Mouse (Mus musculus): ENCODE data around the gene Cabp2. TPM values are rescaled to one million over a fixed set of nuclear protein-coding genes. Genes with fewer than 3 reads are reported as not detected.
"Not testable (repeated sequence)": the region's sequence is repeated elsewhere in the genome, so short reads cannot be mapped to it uniquely, and the experiment has no call there.

The Cabp2 gene
- total and polyA plus RNA-seq, 3 experiments: not detected

DNA sequence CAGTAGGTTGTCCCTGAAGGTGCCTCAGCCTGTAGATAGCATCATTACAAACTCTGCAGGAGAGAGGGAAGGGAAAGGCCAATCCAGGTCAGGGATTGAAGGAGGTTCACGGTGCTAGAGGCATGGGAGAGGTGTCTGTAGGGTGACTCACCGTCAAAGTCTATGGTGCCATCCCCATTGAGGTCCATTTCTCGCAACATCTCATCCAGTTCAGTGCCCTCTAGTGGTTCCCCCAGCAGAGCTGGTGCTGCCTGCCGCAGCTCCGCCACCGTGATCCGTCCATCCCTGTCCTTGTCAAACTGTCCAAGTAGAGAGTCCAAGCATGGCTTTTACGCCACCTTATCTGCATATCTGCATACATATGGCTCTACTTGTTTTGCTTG is 54.6 kb downstream of the Cabp2 start:
- peak; percentile 60 for TF ChIP-seq CTCF (IDR thresholded peaks at IDR 0.05)
- intact Hi-C loops (cut with DNase I): not testable (repeated sequence)
- 17% methylated on average over 8 of the region's 8 CpGs for whole genome bisulfite sequencing

DNA sequence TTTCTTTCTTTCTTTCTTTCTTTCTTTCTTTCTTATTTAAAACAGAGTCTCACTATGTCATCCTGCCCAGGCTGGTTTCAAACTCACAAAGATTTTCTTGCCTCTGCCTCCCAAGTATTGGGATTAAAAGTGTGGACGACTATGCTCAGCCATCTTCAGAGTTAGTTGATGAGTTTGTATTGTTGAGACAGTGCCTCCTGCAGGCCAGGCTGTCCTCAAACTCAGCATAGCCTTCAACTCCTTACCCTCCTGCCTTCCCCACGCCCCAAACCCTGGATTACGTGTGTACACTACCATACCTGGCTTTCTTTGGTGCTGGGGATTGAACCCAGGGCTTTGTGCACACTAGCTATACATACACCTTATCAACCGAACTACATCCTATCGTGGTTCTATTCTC is 55.1 kb downstream of the Cabp2 start:
- WGBS: 82% methylated on average over 5 of the region's 5 CpGs
- no peak for DNase-seq
- intact Hi-C loops (cut with DNase I): no loop called here

More for the DNA sequence above, 54.6 kb downstream of the Cabp2 start:
- H3K9ac ChIP-seq (ENCODE audit: low read depth, low read length); H3K4me1 ChIP-seq (ENCODE audit: control insufficient read depth, insufficient read depth, low read length); H3K27ac ChIP-seq; H3K4me3 ChIP-seq; H3K36me3 ChIP-seq (ENCODE audit: control insufficient read depth, insufficient read depth, low read length); H3K27me3 ChIP-seq (ENCODE audit: control insufficient read depth, insufficient read depth, low read length); DNase-seq; H3K79me2 ChIP-seq (replicated peaks; ENCODE audit: control insufficient read depth, insufficient read depth, low read length): not testable (repeated sequence)

More for the DNA sequence above, 55.1 kb downstream of the Cabp2 start:
- Histone ChIP-seq H3K79me2 (replicated peaks; ENCODE audit: control insufficient read depth, insufficient read depth, low read length) (no peaks in the 10 kb centered on the region), H3K4me3 (no peak overlapping the region), H3K27me3 (ENCODE audit: control insufficient read depth, insufficient read depth, low read length) (no peaks in the 10 kb centered on the region), H3K36me3 (ENCODE audit: control insufficient read depth, insufficient read depth, low read length) (no peaks in the 10 kb centered on the region), H3K9ac (ENCODE audit: low read depth, low read length) (no peak overlapping the region), H3K4me1 (ENCODE audit: control insufficient read depth, insufficient read depth, low read length) (no peaks in the 10 kb centered on the region), H3K27ac (no peak overlapping the region)
- TF ChIP-seq CTCF (IDR thresholded peaks at IDR 0.05): no peak
- no peak for TF ChIP-seq POLR2A (IDR thresholded peaks at IDR 0.05; ENCODE audit: insufficient read depth, low read depth, low read length)
- no peak for TF ChIP-seq EP300 (IDR thresholded peaks at IDR 0.05; ENCODE audit: insufficient read depth, low read depth, low read length)

Other genes with a start within 250 kb of the Cabp2 start
Only the 30 nearest of the 34 such genes appear.
- 10 to 100 TPM in 1 of 2 experiments, 1 to 10 TPM in 1; 7.4 to 12.4 TPM for gene Tcirg1, start 174.4 kb upstream of the Cabp2 start, total RNA-seq (2021)
- gene Tcirg1, start 174.4 kb upstream of the Cabp2 start, polyA plus RNA-seq (2012; rRNA removed): 47.7 and 50.5 TPM in 2 replicates
- 100 to 1,000 TPM; 438 to 511 TPM for gene Ndufs8, start 168.8 kb upstream of the Cabp2 start, total RNA-seq (2021)
- 761 and 809 TPM in 2 replicates for gene Ndufs8, start 168.8 kb upstream of the Cabp2 start, polyA plus RNA-seq (2012; rRNA removed)
- 1 to 10 TPM; 1.6 to 1.7 TPM for gene Aldh3b1, start 151.8 kb upstream of the Cabp2 start, total RNA-seq (2021)
- gene Aldh3b1, start 151.8 kb upstream of the Cabp2 start, polyA plus RNA-seq (2012; rRNA removed): 3.1 and 4.8 TPM in 2 replicates
- gene Unc93b1, start 146.4 kb upstream of the Cabp2 start, total RNA-seq (2021): 10 to 100 TPM; 17.5 to 18.3 TPM
- 38.1 and 45.5 TPM in 2 replicates for gene Unc93b1, start 146.4 kb upstream of the Cabp2 start, polyA plus RNA-seq (2012; rRNA removed)
- under 1 TPM; 0.39 to 0.61 TPM for gene Aldh3b3, start 122.9 kb upstream of the Cabp2 start, total RNA-seq (2021)
- 2.8 and 5.4 TPM in 2 replicates for gene Aldh3b3, start 122.9 kb upstream of the Cabp2 start, polyA plus RNA-seq (2012; rRNA removed)
- gene Aldh3b2, start 109.2 kb upstream of the Cabp2 start, total RNA-seq (2021): under 1 TPM; 0.18 to 0.26 TPM
- gene Aldh3b2, start 109.2 kb upstream of the Cabp2 start, polyA plus RNA-seq (2012; rRNA removed): 0.91 and 1.6 TPM in 2 replicates
- 10 to 100 TPM; 21.5 to 28.0 TPM for gene Acy3, start 95.0 kb upstream of the Cabp2 start, total RNA-seq (2021)
- 68.7 and 89.9 TPM in 2 replicates for gene Acy3, start 95.0 kb upstream of the Cabp2 start, polyA plus RNA-seq (2012; rRNA removed)
- not detected for gene Tbx10, start 88.8 kb upstream of the Cabp2 start, total RNA-seq (2021)
- 0.14 TPM in 1 of 2 replicates, not detected in the other for gene Tbx10, start 88.8 kb upstream of the Cabp2 start, polyA plus RNA-seq (2012; rRNA removed)
- gene Nudt8, start 81.0 kb upstream of the Cabp2 start, total RNA-seq (2021): 100 to 1,000 TPM; 136 to 149 TPM
- gene Nudt8, start 81.0 kb upstream of the Cabp2 start, polyA plus RNA-seq (2012; rRNA removed): 46.4 and 61.9 TPM in 2 replicates
- 1 to 10 TPM; 1.0 to 1.7 TPM for gene Gm49405, start 81.0 kb upstream of the Cabp2 start, total RNA-seq (2021)
- 11.0 TPM in 2 replicates for gene Gm49405, start 81.0 kb upstream of the Cabp2 start, polyA plus RNA-seq (2012; rRNA removed)
- gene Doc2g, start 78.3 kb upstream of the Cabp2 start, total RNA-seq (2021): 100 to 1,000 TPM; 193 to 236 TPM
- 432 and 597 TPM in 2 replicates for gene Doc2g, start 78.3 kb upstream of the Cabp2 start, polyA plus RNA-seq (2012; rRNA removed)
- gene Ndufv1, start 68.8 kb upstream of the Cabp2 start, total RNA-seq (2021): 1,000 to 10,000 TPM; 1,031 to 1,231 TPM
- gene Ndufv1, start 68.8 kb upstream of the Cabp2 start, polyA plus RNA-seq (2012; rRNA removed): 1,078 and 1,145 TPM in 2 replicates
- gene Gstp1, start 43.6 kb upstream of the Cabp2 start, total RNA-seq (2021): 100 to 1,000 TPM; 356 to 371 TPM
- 480 and 490 TPM in 2 replicates for gene Gstp1, start 43.6 kb upstream of the Cabp2 start, polyA plus RNA-seq (2012; rRNA removed)
- gene Gstp2, start 35.6 kb upstream of the Cabp2 start, total RNA-seq (2021): 100 to 1,000 TPM; 121 to 137 TPM
- gene Gstp2, start 35.6 kb upstream of the Cabp2 start, polyA plus RNA-seq (2012; rRNA removed): 38.3 and 58.2 TPM in 2 replicates
- gene Gstp3, start 22.0 kb upstream of the Cabp2 start, total RNA-seq (2021): not detected
- gene Gstp3, start 22.0 kb upstream of the Cabp2 start, polyA plus RNA-seq (2012; rRNA removed): 1.1 TPM in 1 of 2 replicates, not detected in the other
- gene Cdk2ap2, start 15.6 kb downstream of the Cabp2 start, total RNA-seq (2021): 10 to 100 TPM; 39.9 to 43.2 TPM
- 81.3 and 85.3 TPM in 2 replicates for gene Cdk2ap2, start 15.6 kb downstream of the Cabp2 start, polyA plus RNA-seq (2012; rRNA removed)
- gene Pitpnm1, start 18.4 kb downstream of the Cabp2 start, total RNA-seq (2021): 10 to 100 TPM; 18.1 to 19.9 TPM
- gene Pitpnm1, start 18.4 kb downstream of the Cabp2 start, polyA plus RNA-seq (2012; rRNA removed): 43.6 and 49.9 TPM in 2 replicates
- gene Aip, start 44.3 kb downstream of the Cabp2 start, total RNA-seq (2021): 10 to 100 TPM; 55.1 to 60.6 TPM
- 69.4 and 82.1 TPM in 2 replicates for gene Aip, start 44.3 kb downstream of the Cabp2 start, polyA plus RNA-seq (2012; rRNA removed)
- gene Gpr152, start 58.2 kb downstream of the Cabp2 start, total RNA-seq (2021): under 1 TPM in 1 of 2 experiments, not detected in 1; 0.05 TPM
- gene Gpr152, start 58.2 kb downstream of the Cabp2 start, polyA plus RNA-seq (2012; rRNA removed): 0.12 TPM in 2 replicates
- not detected for gene Cabp4, start 62.5 kb downstream of the Cabp2 start, total RNA-seq (2021)
- 0.21 TPM in 1 of 2 replicates, not detected in the other for gene Cabp4, start 62.5 kb downstream of the Cabp2 start, polyA plus RNA-seq (2012; rRNA removed)
- gene Coro1b, start 67.0 kb downstream of the Cabp2 start, total RNA-seq (2021): 10 to 100 TPM; 43.9 to 45.1 TPM
- 83.3 and 95.0 TPM in 2 replicates for gene Coro1b, start 67.0 kb downstream of the Cabp2 start, polyA plus RNA-seq (2012; rRNA removed)
- gene Ptprcap, start 72.0 kb downstream of the Cabp2 start, total RNA-seq (2021): 1 to 10 TPM; 1.1 to 1.7 TPM
- 2.2 and 6.4 TPM in 2 replicates for gene Ptprcap, start 72.0 kb downstream of the Cabp2 start, polyA plus RNA-seq (2012; rRNA removed)
- gene Rps6kb2, start 81.8 kb downstream of the Cabp2 start, total RNA-seq (2021): 10 to 100 TPM; 14.7 to 18.2 TPM
- 29.5 and 32.9 TPM in 2 replicates for gene Rps6kb2, start 81.8 kb downstream of the Cabp2 start, polyA plus RNA-seq (2012; rRNA removed)
- 10 to 100 TPM; 24.4 to 27.0 TPM for gene Carns1, start 93.9 kb downstream of the Cabp2 start, total RNA-seq (2021)
- gene Carns1, start 93.9 kb downstream of the Cabp2 start, polyA plus RNA-seq (2012; rRNA removed): 78.0 and 79.1 TPM in 2 replicates
- 10 to 100 TPM; 12.4 to 14.4 TPM for gene Tbc1d10c, start 109.7 kb downstream of the Cabp2 start, total RNA-seq (2021)
- gene Tbc1d10c, start 109.7 kb downstream of the Cabp2 start, polyA plus RNA-seq (2012; rRNA removed): 13.7 and 15.8 TPM in 2 replicates
- 100 to 1,000 TPM; 272 to 313 TPM for gene Ppp1ca, start 110.5 kb downstream of the Cabp2 start, total RNA-seq (2021)
- 406 and 497 TPM in 2 replicates for gene Ppp1ca, start 110.5 kb downstream of the Cabp2 start, polyA plus RNA-seq (2012; rRNA removed)
- 1 to 10 TPM; 4.1 to 4.4 TPM for gene Rad9a, start 120.1 kb downstream of the Cabp2 start, total RNA-seq (2021)
- 13.5 and 13.9 TPM in 2 replicates for gene Rad9a, start 120.1 kb downstream of the Cabp2 start, polyA plus RNA-seq (2012; rRNA removed)
- 1 to 10 TPM in 1 of 2 experiments, under 1 TPM in 1; 0.55 to 1.0 TPM for gene Clcf1, start 132.7 kb downstream of the Cabp2 start, total RNA-seq (2021)
- gene Clcf1, start 132.7 kb downstream of the Cabp2 start, polyA plus RNA-seq (2012; rRNA removed): 2.8 and 5.4 TPM in 2 replicates
- gene AC109138.7, start 132.8 kb downstream of the Cabp2 start, total RNA-seq (2021): not detected
- 15.3 TPM in 1 of 2 replicates, not detected in the other for gene AC109138.7, start 132.8 kb downstream of the Cabp2 start, polyA plus RNA-seq (2012; rRNA removed)
- 10 to 100 TPM in 1 of 2 experiments, 1 to 10 TPM in 1; 9.2 to 12.0 TPM for gene Pold4, start 150.3 kb downstream of the Cabp2 start, total RNA-seq (2021)
- 36.9 and 48.1 TPM in 2 replicates for gene Pold4, start 150.3 kb downstream of the Cabp2 start, polyA plus RNA-seq (2012; rRNA removed)